Mouse (Mus musculus) midbrain, postnatal 0 days (tissue): ENCODE data around the gene Nat8f6. TPM values are rescaled to one million over a fixed set of nuclear protein-coding genes. Genes with fewer than 3 reads are reported as not detected.
"Not testable (repeated sequence)": the region's sequence is repeated elsewhere in the genome, so short reads cannot be mapped to it uniquely, and the experiment has no call there.

Experiments
- ATAC-seq: fragments of 200-750 bp; cut with Nextera tagmentation; 2 replicates; pipeline ENCODE4 v1.8.0; 2017; ENCODE audit warnings: moderate number of reproducible peaks, mild to moderate bottlenecking, moderate TSS enrichment, moderate library complexity; ENCODE audit not compliant: low FRiP score
- DNase-seq: peaks from one replicate; pipeline ENCODE4 v3.0.0-alpha.2; 2015; ENCODE audit warnings: low spot score
- H3K27ac ChIP-seq: fragments of 300-500 bp; sonication (generic); 2 replicates; pipeline ENCODE4 v1.5.1; 2014; ENCODE audit warnings: low read depth, mild to moderate bottlenecking, low read length, mixed read lengths
- H3K27me3 ChIP-seq: fragments of 300-500 bp; sonication (generic); 2 replicates; pipeline ENCODE4 v1.6.1; 2014; ENCODE audit warnings: low read length, control low read depth, mixed read lengths; ENCODE audit not compliant: insufficient read depth
- H3K36me3 ChIP-seq: fragments of 300-500 bp; sonication (generic); 2 replicates; pipeline ENCODE4 v1.6.1; 2014; ENCODE audit warnings: low read length, control low read depth, mixed read lengths; ENCODE audit not compliant: insufficient read depth
- H3K4me1 ChIP-seq: fragments of 300-500 bp; sonication (generic); 2 replicates; pipeline ENCODE4 v1.6.1; 2014; ENCODE audit warnings: mild to moderate bottlenecking, control low read depth, antibody characterized with exemption, low read length, mixed read lengths; ENCODE audit not compliant: insufficient read depth
- H3K4me2 ChIP-seq: fragments of 300-500 bp; sonication (generic); 2 replicates; pipeline ENCODE4 v1.6.1; 2014; ENCODE audit warnings: low read depth, mild to moderate bottlenecking, low read length, mixed read lengths; ENCODE audit not compliant: poor library complexity, severe bottlenecking
- H3K4me3 ChIP-seq: fragments of 300-500 bp; sonication (generic); 2 replicates; pipeline ENCODE4 v1.5.1; 2014; ENCODE audit warnings: low read depth, mild to moderate bottlenecking, low read length, moderate library complexity
- H3K9ac ChIP-seq: fragments of 300-500 bp; sonication (generic); replicated peaks from 2 replicates; pipeline ENCODE4 v1.6.1; 2014; ENCODE audit warnings: mild to moderate bottlenecking, low read length, moderate library complexity, mixed read lengths; ENCODE audit not compliant: poor library complexity, severe bottlenecking
- H3K9me3 ChIP-seq: fragments of 300-500 bp; sonication (generic); 2 replicates; pipeline ENCODE4 v1.6.1; 2016; ENCODE audit warnings: low read length, control low read depth
- CTCF ChIP-seq: IDR thresholded peaks from 2 replicates; pipeline ENCODE4 v1.5.1; 2016; ENCODE audit warnings: antibody characterized with exemption, mild to moderate bottlenecking
- WGBS: fragments of 180-500 bp; shearing (Covaris S2); extraction: QIAGEN DNeasy Blood & Tissue Kit; methylation state at CpG from one replicate; pipeline ENCODE4 v1.1.7; 2014; 5-methylcytosine and 5-hydroxymethylcytosine counted together
- polyA plus RNA-seq: library from polyadenylated mRNA; unstranded; fragments of >200 nt; fragmentation: Nextera tagmentation; extraction: Ambion mirVana; gene quantifications from 2 replicates; pipeline ENCODE4 v1.2.1, GENCODE M21; 2015
- total RNA-seq: library from RNA; depleted of rRNA; stranded (reverse); fragments of >200 nt; gene quantifications from 2 replicates; pipeline ENCODE4 v1.2.3, GENCODE M21; 2014

Gene Nat8f6
- total and polyA plus RNA-seq, 2 experiments from 2014 or later = not detected

DNA sequence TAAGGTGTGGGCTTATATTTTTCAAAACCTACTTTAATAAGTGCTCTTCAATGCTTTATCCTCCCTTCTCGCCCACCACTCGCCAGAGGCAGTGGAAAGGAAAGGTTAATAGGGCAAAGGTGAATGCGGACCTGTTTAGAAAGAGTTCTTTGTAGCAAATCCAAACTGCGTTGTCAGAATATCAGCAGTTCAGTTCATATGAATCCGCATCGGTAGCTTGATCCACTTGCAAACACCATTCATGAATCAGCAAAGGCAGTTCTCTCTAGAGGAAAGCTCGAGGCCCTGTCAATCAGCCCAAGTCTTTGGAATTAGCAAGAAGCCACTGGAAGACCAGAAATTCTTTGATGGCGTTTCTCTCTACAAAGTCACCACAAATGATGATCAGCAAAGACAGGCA, 17.9 kb upstream of the Nat8f6 start:
- no peak overlapping the region; the same call in 1 of the 2 replicates for H3K27ac ChIP-seq
- DNase-seq (no peak), ATAC-seq (no peak)
- H3K36me3 ChIP-seq = no peaks in the 10 kb centered on the region
- no peak overlapping the region for H3K9ac ChIP-seq
- H3K4me1 ChIP-seq = no peaks in the 10 kb centered on the region
- H3K4me2 ChIP-seq = no peak overlapping the region
- TF ChIP-seq CTCF = no peak
- H3K4me3 ChIP-seq = no peak overlapping the region
- 64% methylated on average over 8 of the region's 8 CpGs for WGBS
- H3K27me3 ChIP-seq = no peaks in the 10 kb centered on the region
- no peaks in the 10 kb centered on the region for H3K9me3 ChIP-seq

DNA sequence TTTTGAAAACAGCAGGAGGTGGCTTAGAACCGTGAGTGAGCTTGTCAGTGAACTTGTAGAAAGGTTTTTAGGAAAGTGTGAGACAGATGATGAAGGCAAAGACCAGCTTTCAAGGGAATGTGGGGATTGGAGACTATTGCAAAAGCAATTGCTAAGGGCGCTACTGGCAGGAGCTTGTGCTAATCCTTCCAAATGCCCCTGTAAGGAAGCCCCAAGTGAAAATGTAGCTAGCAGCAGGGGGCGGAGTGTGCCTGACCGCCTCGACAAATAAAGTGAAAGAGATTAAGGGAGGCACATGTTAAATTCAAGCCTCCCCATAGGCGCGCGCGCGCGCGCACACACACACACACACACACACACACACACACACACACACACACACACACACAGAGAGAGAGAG, 16.6 kb upstream of the Nat8f6 start:
- not testable (repeated sequence) for H3K27ac ChIP-seq, H3K4me2 ChIP-seq, H3K4me3 ChIP-seq, H3K9me3 ChIP-seq, H3K4me1 ChIP-seq, H3K9ac ChIP-seq, H3K27me3 ChIP-seq, H3K36me3 ChIP-seq
- ATAC-seq = 0 out of 2 replicates have a peak, but pooled peaks have one; percentile 58
- 14% methylated on average over 12 of the region's 12 CpGs for WGBS
- peak; percentile 66 for DNase-seq
- peak; percentile 49; the same call in 1 of the 2 replicates for TF ChIP-seq CTCF

DNA sequence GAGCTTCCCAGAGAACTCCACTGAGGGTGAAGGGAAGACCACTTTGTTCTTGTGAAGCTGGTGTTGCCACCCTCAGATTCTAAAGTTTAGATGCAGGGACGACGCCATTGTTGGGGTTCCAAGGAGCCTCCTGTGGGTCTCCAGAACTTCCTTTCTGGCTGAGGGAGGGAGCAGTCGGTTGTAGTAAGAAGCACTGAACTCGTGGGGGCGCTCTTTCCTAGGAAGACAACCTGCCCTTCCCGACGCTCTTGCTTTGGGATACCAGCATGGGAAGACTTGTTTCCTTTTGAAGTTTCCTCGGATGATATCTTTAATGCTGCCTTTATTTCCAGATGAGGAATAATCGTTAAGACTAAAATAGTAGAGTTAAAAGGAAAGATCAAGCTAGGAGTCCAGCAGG, 16.1 kb upstream of the Nat8f6 start:
- 5% methylated on average over 8 of the region's 9 CpGs for WGBS
- not testable (repeated sequence) for H3K9me3 ChIP-seq, H3K9ac ChIP-seq, H3K36me3 ChIP-seq, H3K4me2 ChIP-seq, H3K4me1 ChIP-seq, H3K27me3 ChIP-seq, H3K4me3 ChIP-seq, ATAC-seq, H3K27ac ChIP-seq
- DNase-seq = peak; percentile 34
- TF ChIP-seq CTCF = peak; percentile 49

DNA sequence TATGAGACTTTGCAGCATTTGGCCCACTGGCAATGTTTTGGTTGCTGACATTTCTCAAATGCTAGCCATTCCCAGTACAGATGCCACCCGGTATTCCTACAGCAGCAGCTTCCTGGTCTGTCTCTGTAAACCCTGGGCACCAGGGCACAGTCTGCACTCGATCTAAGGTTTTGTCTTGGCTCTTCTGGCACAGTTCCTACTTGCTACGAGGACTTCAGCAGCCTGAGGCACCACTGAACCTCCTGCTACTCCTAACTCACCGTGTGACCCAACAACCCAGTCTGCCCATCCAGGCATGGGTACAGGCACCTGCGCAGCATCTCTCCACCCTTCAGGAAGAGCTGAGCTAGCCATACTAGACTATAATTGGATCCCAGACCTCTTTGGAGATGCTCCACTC, 15.3 kb upstream of the Nat8f6 start:
- not testable (repeated sequence) for ATAC-seq, H3K4me3 ChIP-seq, DNase-seq, H3K27me3 ChIP-seq, H3K27ac ChIP-seq, H3K4me2 ChIP-seq, H3K36me3 ChIP-seq, H3K4me1 ChIP-seq, H3K9ac ChIP-seq, H3K9me3 ChIP-seq
- WGBS = 79% methylated on average over 5 of the region's 5 CpGs

DNA sequence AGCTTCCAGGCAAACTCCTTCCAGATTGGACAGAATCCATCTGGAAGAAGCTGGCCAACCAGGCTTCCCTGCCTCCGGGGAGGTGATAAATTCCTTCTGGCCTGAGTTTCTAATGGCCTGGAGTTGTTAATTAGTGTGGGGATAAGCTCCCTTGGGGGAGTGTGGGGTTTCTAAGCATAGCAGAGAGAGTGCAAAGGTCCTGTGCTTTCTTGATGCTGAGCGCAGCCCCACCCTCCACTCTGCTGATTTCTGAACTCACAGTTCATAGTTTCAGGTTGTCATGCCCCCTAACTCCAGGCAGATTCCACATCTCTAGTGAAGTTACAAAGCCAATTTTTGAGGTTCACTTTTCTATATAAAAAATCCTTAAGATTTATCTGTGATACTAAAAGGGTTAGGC, 14.3 kb upstream of the Nat8f6 start:
- not testable (repeated sequence) for H3K27me3 ChIP-seq, H3K4me2 ChIP-seq, ATAC-seq, DNase-seq, H3K9ac ChIP-seq, H3K4me1 ChIP-seq, H3K4me3 ChIP-seq, H3K36me3 ChIP-seq, H3K9me3 ChIP-seq, H3K27ac ChIP-seq
- 84% methylated on average over 1 of the region's 2 CpGs for WGBS

DNA sequence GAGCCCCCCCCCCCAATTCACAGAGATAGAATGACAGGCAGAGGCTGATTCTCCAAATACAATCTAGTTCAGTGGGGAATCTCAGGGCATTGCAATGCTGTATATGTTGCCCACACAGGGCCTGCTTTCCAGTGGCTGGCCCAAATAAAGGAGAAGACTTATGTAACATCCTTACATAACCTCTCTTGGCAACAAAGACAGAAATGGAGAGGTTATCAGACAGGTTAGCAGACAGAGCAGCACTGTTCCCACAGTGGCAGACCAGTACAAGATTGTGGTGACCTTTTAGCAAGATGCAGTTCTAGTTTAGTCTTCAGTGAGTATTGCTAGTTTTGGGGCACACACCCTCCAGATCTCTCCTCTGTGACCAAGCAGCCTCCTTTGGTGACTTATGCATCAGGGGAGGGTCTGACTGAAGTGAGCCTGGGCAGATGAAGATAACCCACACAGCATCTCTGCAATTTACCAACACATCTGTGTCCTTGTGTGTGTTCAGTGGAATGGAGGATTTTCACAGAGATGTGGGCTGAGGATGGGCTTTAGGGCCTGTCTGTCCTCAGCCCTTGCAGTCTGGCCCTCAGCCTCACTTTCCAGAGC, 13.8 kb upstream of the Nat8f6 start:
- not testable (repeated sequence) for H3K36me3 ChIP-seq, H3K27me3 ChIP-seq, H3K4me2 ChIP-seq, H3K4me3 ChIP-seq, ATAC-seq, H3K9ac ChIP-seq, H3K27ac ChIP-seq, DNase-seq, H3K4me1 ChIP-seq, H3K9me3 ChIP-seq
